Mouse (Mus musculus): ENCODE measurements at regions not wholly inside any gene's neighbourhood (a gene's known extent, or its start where the extent isn't known, plus 50 kb on each side); places are given as distances from the start of the nearest gene placed in this dataset.

GRCm38 (mm10) chr3:34593279-34593678, 56.9 kb upstream of the Sox2 start:
- no peak for DNase-seq (ENCODE audit: low spot score in 2 of 2)

DNA sequence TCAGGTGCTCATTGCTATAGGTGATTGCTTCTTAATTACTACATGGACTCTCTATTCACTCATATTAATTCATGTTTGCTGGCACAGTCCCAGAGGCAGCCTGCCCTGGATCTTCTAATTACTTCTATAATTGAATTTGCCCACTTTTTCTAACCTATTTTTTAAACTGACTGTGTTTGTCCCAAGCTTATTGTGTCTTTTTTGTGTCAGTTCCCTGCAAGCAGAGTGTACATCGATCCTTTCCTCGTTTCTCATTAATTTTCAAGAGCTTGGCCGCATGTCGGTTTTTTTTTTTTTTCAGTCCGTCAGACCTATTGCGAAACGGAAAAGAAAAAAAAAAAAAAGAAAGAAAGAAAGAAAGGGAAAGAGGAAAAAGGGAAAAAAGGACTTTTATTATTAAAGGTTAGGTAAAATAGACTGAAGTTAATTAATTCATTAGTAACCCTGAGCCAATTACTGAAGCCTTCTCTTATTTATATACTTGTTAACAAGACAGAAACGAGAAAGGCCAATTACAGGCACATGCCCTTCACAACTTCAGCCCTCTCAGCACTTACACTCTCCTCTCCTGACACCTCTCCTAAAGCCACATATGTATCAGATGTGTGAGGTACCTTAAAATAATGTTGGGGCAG, 72.2 kb upstream of the Sox2 start:
- DNase-seq (ENCODE audit: low spot score in 2 of 2): no peak

- DNase-seq (ENCODE audit: low spot score in 2 of 2): no peak
Observed at GRCm38 (mm10) chr3:34577115-34577514, 73.1 kb upstream of the Sox2 start.

- DNase-seq (ENCODE audit: low spot score in 2 of 2): no peak
Observed at GRCm38 (mm10) chr3:34576159-34576558, 74.0 kb upstream of the Sox2 start.

GRCm38 (mm10) chr3:34574711-34575350, 75.4 kb upstream of the Sox2 start:
- DNase-seq (ENCODE audit: low spot score in 2 of 2): no peak

- no peak for DNase-seq (ENCODE audit: low spot score in 2 of 2)
Observed at GRCm38 (mm10) chr3:34573312-34573711, 76.9 kb upstream of the Sox2 start.

GRCm38 (mm10) chr3:34572081-34572480, 78.1 kb upstream of the Sox2 start:
- no peak for DNase-seq (ENCODE audit: low spot score in 2 of 2)

- no peak for DNase-seq (ENCODE audit: low spot score in 2 of 2)
Observed at GRCm38 (mm10) chr3:34571630-34572029, 78.6 kb upstream of the Sox2 start.

DNA sequence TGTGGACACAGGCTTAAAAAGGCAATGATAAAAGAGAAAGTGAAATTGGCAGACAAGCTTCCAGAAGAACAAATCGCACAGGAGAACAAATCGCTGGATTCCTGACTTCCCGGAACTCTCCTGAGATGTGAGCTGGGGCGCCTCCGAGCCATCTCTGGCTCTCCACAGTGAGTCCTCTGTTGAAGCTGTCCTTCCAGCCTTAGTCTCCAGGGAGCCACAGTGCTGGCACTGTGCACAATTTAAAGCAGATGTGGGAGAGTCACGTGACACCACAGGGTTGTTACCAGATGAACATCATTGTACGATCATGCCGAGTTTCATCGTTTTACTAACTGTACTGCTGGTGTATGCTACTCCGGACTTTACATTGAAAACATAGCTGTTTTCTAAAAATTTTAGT, 80.2 kb upstream of the Sox2 start:
- peak; percentile 26 to 60 for DNase-seq (ENCODE audit: low spot score in 2 of 2)

DNA sequence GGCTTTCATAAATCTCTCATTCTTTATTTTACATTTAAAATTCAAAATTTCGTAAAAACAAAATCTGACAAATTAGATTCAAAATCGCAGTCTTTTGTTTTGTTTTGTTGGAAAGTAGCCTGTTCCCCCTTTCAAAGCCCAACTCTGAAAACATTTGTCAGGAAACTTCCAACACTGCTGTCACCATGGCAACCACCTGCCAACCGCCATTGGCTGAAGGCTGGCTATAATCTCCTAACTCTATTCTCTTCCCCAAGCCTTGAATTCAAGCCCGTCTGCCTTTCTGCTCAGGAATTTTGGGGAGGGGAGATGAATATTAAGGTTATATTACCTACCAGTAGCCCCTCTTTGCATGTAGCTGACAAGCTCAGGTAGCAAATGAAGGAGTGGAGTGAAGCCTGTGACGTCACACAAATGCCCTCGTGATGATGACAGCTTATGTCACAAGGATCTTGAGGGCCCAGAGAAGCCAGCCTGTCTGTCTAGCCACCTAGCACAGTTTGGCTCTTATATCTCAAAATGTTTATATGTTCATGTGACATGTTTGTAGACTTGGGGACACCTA, 82.0 kb upstream of the Sox2 start:
- no peak for DNase-seq (ENCODE audit: low spot score in 2 of 2)

DNA sequence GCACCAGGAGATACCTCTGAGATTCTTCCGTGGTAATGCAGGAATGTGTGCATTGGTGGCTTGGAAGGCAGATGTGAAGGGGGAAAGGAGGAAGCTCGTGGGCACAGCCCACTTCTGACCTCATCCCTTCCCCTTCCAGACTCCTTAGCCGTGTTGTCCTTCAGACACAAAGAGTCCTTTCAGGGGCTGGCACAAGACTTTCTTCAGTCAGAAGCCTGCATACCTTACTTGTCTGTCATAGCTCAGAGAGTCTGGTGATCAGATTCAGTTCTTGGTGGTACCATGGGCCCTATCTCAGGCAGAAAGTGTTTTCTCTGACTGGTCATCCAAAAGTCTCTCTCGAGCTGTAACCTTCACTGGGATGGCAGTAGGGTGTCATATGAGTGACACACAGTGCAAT, 84.8 kb upstream of the Sox2 start:
- DNase-seq (ENCODE audit: low spot score in 2 of 2): no peak

DNA sequence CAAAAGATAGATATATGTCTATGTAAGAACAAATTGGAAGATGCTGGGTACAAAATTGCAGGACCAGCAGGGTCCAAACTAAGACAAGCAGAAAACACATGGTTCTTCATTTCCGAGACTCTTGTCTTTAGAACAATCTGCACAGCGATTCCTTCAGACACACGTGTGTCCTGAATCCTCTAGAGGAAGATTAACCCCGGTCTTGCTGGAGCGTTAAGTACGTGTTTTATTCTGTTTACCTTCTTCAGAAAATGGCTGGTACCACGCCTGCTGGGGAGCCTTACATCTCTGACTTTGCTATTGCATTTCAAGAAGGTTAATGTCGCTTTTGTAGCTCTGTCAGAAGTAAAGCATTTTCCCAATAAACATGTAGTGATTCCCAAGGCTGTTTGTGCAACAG, 87.3 kb upstream of the Sox2 start:
- DNase-seq (ENCODE audit: low spot score in 2 of 2): no peak

GRCm38 (mm10) chr3:34561709-34562108, 88.5 kb upstream of the Sox2 start:
- no peak for DNase-seq (ENCODE audit: low spot score in 2 of 2)

GRCm38 (mm10) chr3:34559841-34560703, 90.1 kb upstream of the Sox2 start:
- no peak for DNase-seq (ENCODE audit: low spot score in 2 of 2)

GRCm38 (mm10) chr3:34558821-34559520, 91.2 kb upstream of the Sox2 start:
- no peak for DNase-seq (ENCODE audit: low spot score in 2 of 2)

GRCm38 (mm10) chr3:34552542-34553208, 97.5 kb upstream of the Sox2 start:
- no peak for DNase-seq (ENCODE audit: low spot score in 2 of 2)

GRCm38 (mm10) chr3:34551069-34551468, 99.1 kb upstream of the Sox2 start:
- no peak for DNase-seq (ENCODE audit: low spot score in 2 of 2)

DNA sequence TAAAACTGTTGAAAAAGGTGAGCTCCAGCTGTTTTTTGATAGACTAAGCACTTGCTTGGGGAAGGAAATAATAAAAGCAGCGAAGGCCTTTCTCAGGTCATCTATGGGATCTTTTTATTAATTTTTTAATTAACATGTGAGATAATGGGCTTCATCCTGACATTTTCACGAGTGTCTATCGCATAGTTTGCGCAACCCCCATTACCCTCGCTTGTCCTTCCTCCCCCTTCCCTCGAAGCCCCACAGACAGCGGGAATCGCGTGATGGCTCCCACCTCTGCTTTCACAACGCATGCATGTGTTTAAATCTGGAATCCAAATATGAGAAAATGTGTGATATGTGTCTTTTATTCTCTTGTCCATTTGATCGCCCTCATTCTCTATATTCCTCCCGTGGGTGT, 100.0 kb upstream of the Sox2 start:
- no peak for DNase-seq (ENCODE audit: low spot score in 2 of 2)

DNA sequence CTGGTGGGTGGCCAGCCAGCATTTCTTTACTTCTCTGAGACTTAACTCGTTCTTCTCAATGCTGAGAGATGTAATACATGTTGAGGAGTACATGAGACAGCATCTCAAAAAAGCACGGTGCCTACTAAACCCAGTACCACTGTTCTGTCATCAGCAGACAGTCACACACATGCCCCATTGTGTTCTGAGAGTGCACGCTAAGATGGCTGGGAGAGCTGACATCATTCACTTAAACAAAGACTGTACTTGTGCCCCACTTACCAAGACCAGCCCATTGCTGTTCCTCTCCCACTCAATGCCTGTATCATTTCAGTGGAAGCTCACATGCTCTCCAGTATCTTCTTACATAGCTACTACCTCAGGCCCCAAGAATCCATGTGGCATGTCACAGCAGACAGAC, 117.8 kb upstream of the Sox2 start:
- no peak for DNase-seq (ENCODE audit: low spot score in 2 of 2)

DNA sequence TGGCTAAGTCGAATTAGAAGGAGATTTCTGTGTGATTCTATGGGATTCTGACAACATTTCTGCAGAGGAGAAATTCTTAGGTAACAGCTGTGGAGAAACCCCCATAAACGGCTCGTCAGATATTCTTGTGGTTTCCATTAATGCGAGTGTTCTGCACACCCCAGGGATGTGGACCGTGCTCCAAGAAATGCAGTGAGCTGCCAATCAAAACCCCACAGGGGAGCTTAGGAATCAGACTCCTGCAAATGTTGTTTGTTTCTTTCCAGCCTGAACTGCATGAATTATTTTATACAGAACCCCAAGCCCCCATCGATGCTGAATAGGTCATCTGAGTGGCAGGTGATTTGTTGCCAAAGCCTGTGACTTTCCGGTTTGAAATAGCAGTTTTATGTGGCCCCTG, 118.4 kb upstream of the Sox2 start:
- no peak for DNase-seq (ENCODE audit: low spot score in 2 of 2)

DNA sequence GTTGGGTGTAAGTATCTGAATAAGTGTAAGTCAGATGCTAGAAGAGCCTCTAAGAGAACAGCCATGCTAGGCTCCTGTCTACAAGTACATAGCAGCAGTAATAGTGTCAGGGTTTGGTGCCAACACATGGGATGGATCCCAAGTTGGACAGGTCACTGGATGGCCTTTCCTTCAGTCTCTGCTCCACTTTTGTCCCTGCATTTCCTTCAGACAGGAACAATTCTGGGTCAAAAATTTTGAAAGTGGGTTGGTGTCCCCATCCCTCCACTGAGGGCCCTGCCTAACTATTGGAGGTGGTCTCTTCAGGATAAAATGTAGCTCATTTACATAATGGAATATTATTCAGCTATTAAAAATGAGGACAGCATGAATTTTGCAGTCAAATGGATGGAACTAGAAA, 122.7 kb upstream of the Sox2 start:
- no peak for DNase-seq (ENCODE audit: low spot score in 2 of 2)

Data from gastrocnemius, postnatal 4 days (tissue).